Mouse (Mus musculus) left cerebral cortex, postnatal 14 days (tissue): ENCODE results near the gene Foxn2. TPM values are rescaled to one million over a fixed set of nuclear protein-coding genes. Genes with fewer than 3 reads are reported as not detected.

Experiments used
- DNase-seq, 2 experiments: peaks; one replicate each; pipeline ENCODE4 v3.0.0; 2021 to 2022; ENCODE audit warnings: low spot score in 2 of 2, mixed read lengths in 1 of 2
- intact Hi-C: fragments of 180-260 bp; cut with DNase I; formaldehyde crosslinking; loops from one replicate; pipeline ENCODE4 v1.15.1; 2025
- total RNA-seq, 2 experiments: library from RNA; stranded (reverse); gene quantifications; 2 replicates each; pipeline ENCODE4 v1.2.3; 2021

Foxn2 gene
- total RNA-seq, 2 experiments from 2014 or later, result 11.5 to 12.1 TPM

DNA sequence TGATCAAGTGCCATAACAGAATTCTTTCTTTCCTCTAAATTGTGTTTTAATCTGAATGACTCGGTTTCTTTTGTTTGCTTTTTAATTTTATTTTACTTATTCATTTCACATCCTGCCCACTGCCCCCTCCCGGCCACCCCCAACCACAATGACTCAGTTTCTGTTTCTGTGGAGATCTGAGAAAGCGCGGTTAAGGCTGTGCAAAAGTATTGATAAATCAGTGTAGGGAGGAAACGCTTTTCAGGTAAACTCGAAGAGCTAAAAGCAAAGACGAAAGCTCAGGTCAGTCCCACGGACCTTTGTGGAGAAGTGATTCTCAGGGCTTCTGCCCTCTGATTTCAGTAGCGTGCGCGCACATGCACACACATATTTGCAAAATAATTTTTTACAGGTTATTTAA lies 44.0 kb downstream of the Foxn2 start:
- DNase-seq, result no peak
- intact Hi-C loops, result no loop called here

- intact Hi-C loops, result no loop called here
- no peak for DNase-seq
Measured at GRCm38 (mm10) chr17:88484951-88485350, 44.4 kb downstream of the Foxn2 start.

DNA sequence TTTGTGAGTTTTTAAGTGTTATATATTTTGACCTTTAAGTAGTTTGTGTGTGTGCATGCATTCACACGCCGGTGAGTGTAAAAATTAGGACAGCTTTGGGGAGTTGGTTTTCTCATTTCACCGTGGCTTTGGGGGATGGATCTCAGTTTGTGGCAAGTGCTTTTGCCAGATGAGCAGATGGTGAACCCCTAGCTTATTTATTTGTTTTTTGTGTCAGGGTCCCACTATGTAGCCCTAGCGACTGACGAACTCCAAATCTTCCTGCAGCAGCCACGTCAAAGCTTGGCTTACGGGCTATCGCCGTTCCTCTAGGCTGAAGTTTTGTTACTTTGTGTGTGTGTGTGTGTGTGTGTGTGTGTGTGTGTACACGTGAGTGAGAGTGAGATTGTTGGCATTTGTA lies 50.0 kb downstream of the Foxn2 start:
- no peak for DNase-seq
- intact Hi-C loops, result no loop called here

DNA sequence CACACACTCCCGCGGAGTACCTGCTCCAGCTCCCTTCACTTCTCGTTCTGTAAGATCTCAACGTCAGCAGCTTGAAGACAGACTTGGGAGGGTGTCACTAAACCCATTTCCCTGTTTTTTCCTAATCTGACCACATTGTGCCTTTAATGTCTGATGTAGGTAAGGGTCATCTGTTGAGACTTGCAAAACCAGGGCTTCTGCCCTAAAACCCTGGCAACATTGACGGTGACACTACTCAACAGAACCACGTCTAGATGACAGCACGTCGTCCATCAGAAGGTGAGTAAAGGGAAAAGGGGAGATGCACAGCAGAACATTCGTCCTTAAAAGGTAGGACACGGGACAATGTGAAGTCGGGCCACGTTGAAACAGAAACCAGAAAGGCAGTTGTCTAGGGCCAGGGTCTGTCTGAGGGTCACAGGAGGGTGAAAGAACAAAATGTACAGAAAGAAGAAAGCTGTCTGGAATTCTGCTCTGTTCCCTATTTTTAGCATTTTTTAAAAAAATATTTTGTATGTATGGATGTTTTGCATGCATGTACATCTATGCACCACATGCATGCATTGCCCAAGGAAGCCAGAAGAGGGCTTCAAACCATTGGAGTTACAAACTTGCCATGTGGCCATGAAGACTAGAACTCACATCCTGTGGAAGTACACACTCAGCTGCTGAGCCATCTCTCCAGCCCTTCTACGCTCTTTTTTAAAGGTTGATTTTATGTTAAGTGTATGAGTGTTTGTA lies 51.0 kb downstream of the Foxn2 start:
- no peak for DNase-seq
- intact Hi-C loops, result no loop called here

- intact Hi-C loops, result no loop called here
- DNase-seq, result no peak
Measured at GRCm38 (mm10) chr17:88492107-88492460, 51.6 kb downstream of the Foxn2 start.

GRCm38 (mm10) chr17:88493551-88493950 lies 53.0 kb downstream of the Foxn2 start:
- DNase-seq, result no peak
- intact Hi-C loops, result no loop called here

GRCm38 (mm10) chr17:88494121-88494771 lies 53.7 kb downstream of the Foxn2 start:
- intact Hi-C loops, result no loop called here
- DNase-seq, result peak; percentile 51 to 84

DNA sequence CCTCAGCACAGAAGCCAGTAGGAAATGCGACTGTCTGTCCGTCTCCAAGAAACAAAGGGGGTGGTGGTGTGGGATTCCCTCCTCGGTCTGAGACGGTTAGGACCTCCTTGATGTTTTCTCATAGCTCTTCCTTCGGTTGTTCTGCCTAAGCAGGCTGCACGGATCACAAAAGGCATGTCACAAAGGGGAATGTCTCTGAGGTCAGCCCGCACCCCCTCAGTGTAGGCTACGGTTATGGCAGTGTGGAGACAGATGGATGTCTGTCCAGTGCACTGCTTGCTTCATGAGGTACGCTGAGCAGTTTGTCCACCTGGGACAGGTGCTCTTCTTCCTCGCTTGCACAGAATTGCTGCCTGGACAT lies 54.2 kb downstream of the Foxn2 start:
- no peak for DNase-seq
- intact Hi-C loops, result no loop called here

DNA sequence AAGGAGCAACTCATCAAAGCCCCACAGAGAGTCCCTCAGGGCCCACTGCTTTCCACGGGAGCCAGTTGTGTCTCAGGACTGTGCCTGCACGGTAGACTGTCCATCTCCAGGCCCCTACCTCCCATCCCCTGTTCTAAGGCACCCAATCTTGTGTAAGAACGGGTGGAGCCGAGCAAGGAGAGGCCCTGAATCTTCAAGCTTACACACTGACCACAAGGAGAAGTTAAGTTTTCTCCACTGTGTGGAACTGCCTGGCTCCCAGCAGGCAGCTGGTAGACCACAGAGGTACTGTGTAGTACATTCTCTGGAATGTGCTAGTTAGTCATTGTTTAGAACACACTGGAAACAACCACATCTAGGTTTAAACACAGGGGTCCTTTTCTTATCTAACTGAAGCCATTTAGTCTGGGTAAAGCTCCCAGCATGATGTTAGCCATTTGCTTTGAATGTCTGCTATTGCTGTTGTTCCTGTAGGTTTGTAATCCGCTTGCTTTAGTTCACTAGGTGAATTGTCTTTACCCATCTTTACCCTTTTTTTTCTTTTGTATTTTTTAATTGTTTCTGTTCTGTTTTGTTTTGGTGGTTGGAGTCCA lies 57.7 kb downstream of the Foxn2 start:
- intact Hi-C loops, result no loop called here

DNA sequence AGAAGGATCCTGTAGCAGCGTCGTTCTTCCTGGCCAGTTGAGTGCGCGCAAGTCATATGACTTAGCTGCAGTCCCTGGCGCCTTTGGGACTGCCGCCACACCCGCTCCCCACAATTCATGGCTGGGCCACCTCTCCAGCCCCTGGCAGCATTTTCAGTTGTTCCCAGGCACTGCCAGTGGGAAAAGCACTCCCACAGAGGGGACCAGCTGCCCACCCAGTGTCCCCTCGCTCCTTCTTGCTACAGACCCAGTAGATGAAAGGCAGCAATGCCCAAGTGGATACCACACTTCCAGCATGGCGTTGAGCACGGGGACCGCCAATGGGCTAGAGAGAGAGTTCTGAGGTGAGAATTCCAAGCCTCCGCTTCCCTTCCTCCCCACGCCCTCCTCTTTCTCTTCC lies 63.5 kb downstream of the Foxn2 start:
- intact Hi-C loops, result no loop called here

More for the DNA sequence above, 57.7 kb downstream of the Foxn2 start:
- DNase-seq, result no peak

DNA sequence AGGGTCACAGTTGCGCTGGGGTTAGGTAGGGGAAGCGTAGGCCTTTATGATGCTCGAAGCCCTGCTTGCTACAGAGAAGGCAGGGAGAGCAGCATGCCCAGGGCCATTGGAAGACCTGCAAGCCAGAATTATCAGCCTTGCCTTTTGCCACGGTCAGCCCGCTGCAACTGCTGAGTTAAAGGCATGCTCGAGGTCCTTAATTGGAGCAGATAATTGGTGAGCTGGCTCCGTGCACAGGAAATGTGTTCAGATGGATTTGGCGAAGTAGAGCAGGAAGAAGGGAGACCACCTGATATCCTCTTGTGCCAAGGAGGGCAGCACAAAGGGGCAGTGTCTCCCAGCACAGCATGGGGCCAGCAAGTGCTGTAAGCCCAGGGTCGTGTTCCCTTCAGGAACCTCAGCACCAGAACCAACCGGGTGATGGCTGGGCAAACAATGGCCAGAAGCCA lies 64.8 kb downstream of the Foxn2 start:
- DNase-seq, result peak in 1 of 2 experiments; percentile 61

More for the DNA sequence above, 63.5 kb downstream of the Foxn2 start:
- no peak for DNase-seq

GRCm38 (mm10) chr17:88505941-88506340 lies 65.4 kb downstream of the Foxn2 start:
- intact Hi-C loops, result no loop called here
- no peak for DNase-seq

More for the DNA sequence above, 64.8 kb downstream of the Foxn2 start:
- intact Hi-C loops, result no loop called here

DNA sequence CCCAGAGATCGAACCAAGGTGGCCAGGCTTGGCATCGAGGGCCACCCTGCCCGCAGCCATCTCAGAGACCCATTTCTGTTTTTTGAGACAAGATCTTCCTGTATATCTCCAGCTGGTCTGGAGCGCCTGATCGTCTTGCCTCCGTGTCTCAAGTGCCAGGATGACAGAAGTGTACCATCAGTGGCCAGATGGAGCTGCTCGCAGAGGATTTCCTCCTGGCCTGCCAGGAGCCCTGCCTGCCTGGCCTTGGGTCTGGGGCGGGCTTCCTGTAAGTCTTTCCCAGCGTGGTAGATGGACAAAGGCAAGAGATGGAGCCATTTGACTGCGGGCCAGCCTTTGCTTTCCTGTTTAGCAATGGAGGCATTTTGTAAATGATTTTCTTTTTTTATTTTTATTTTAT lies 66.9 kb downstream of the Foxn2 start:
- DNase-seq, result no peak
- intact Hi-C loops, result no loop called here

DNA sequence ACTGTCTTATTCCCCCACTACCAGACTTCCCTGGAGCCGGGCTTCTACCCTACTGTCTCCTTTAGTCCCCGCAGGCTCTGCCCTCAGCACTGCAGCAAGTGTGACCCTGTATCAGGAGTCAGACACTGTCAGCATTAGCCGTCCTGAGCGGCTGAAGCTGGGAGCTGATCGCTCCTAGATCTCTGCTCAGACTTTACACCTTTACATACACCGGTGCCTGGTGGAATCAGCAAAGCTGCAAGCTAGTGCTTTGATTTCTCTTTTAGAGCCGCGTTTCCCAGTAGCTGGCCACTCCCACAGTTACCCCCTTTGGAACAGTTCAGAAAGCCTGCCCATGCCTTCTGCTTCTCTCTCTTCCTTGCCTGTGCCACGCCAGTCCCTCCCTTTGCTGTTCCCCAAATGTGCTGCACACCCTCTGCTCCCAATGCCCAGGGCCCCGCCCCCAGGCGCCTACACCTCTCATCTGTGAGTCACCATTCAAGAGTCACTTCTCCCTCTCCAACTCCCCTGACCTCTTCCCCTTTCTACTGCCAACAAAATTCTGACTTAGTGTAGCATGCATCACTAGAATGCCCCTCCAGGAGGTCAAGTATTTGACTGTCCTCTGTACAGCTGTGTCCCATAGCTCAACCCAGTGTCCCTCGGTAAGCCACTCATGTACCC lies 68.5 kb downstream of the Foxn2 start:
- intact Hi-C loops, result no loop called here
- peak; percentile 27 to 33 for DNase-seq

- DNase-seq, result no peak
- intact Hi-C loops, result loop anchor here (2.0 kb wide), 1 partner anchor 69 kb away; the partner anchor contains the start of gene Foxn2
Measured at GRCm38 (mm10) chr17:88509999-88510398, 69.5 kb downstream of the Foxn2 start.

- intact Hi-C loops, result loop anchor here (1.0 to 2.0 kb wide), 2 partner anchors 70 to 255 kb away; partner anchors contain the start of gene Foxn2
- peak; percentile 70 to 79 for DNase-seq
Measured at GRCm38 (mm10) chr17:88511095-88511551, 70.6 kb downstream of the Foxn2 start.

DNA sequence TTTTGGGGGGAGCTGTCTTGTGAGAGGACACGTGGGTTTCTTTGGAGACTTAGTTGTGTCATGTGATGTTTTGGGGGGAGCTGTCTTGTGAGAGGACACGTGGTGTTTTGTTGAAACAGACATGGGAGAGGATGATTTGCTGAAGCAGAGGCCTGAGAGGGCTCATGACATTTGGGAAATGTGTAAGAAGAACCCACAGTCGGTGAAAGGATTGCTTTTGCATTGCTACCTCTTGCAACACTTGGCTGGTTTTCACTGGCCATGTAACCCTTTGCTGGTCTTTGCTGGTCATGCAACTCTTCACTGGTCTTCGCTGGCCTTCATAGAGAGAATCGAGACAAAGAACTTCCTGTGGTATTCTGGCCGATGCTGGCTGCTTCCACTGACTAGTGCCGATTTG lies 76.0 kb downstream of the Foxn2 start:
- intact Hi-C loops, result no loop called here

GRCm38 (mm10) chr17:88527781-88528180 lies 87.3 kb downstream of the Foxn2 start:
- intact Hi-C loops, result loop anchor here (1.0 kb wide), 1 partner anchor 114 kb away; no protein-coding TSS in a partner anchor
- peak; percentile 55 to 68 for DNase-seq

More for the DNA sequence above, 76.0 kb downstream of the Foxn2 start:
- no peak for DNase-seq

- intact Hi-C loops, result no loop called here
- peak; percentile 99 for DNase-seq
Measured at GRCm38 (mm10) chr17:88529519-88530235, 89.2 kb downstream of the Foxn2 start, which contains the start of gene Ppp1r21. TSS of gene Ppp1r21 (plus strand) at chr17:88530118.
